Comparison of ENCODE assay signal across 21 mouse cellular contexts in the genomic region with DNA sequence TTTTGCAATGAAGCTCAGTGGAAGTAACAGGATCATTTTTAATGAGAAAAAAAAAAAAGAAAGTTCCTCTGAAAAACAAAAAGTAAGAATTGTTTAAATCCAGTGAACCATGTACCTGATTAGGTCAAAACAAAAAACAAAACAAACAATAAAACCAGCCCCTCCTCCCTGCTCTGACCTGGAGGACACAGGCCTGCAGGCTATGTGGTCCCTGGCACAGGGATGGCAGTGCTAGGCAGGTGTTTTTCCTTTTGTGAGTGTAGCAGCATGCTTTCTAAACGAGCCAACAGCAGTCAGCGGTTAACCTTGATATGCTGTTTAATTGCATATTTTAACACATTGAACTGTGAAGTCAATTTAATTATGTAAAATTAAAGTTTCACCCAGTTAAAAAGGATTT.
"Had no signal": no experiment of that assay in that cellular context is flagged by ENCODE, and none has a peak within 500 bp of the region (broad histone marks: within the 10 kb centered on the region; RNA-seq: fewer than 3 reads in every experiment).

No protein-coding gene starts in this region.

- H3K4me2 ChIP-seq: limb, embryonic 13.5 days; liver, embryonic 12.5 days; liver, embryonic 15.5 days; lung, embryonic 15.5 days; midbrain, embryonic 13.5 days had no signal

- H3K9me3 ChIP-seq: limb, embryonic 10.5 days; limb, embryonic 13.5 days; liver, embryonic 12.5 days; lung, embryonic 15.5 days; megakaryocyte, embryonic 14.5 days; midbrain, embryonic 10.5 days; midbrain, embryonic 13.5 days had no signal

- ATAC-seq: liver, embryonic 12.5 days; midbrain, embryonic 13.5 days had no signal

- DNase-seq: kidney, adult 9 months; kidney, postnatal 14 days; layer of hippocampus, adult 9-11 months; liver; lung, adult 18-20 months; lung, postnatal 10 days; lung, postnatal 36 days; right cerebral cortex, postnatal 25 days; thymus, adult 2 months; thymus, postnatal 14 days; thymus, postnatal 4 days had no signal

- H3K9ac ChIP-seq: limb, embryonic 13.5 days; liver, embryonic 12.5 days; liver, embryonic 15.5 days; lung, embryonic 15.5 days; midbrain, embryonic 13.5 days had no signal

- H3K4me3 ChIP-seq: layer of hippocampus, adult 2 months; limb, embryonic 10.5 days; limb, embryonic 13.5 days; liver, embryonic 12.5 days; liver, embryonic 15.5 days; lung, embryonic 15.5 days; megakaryocyte, embryonic 14.5 days; midbrain, embryonic 10.5 days; midbrain, embryonic 13.5 days had no signal

- H3K36me3 ChIP-seq: limb, embryonic 10.5 days; limb, embryonic 13.5 days; liver, embryonic 12.5 days; liver, embryonic 15.5 days; lung, embryonic 15.5 days; midbrain, embryonic 10.5 days; midbrain, embryonic 13.5 days had no signal

- H3K27ac ChIP-seq: layer of hippocampus, adult 2 months; limb, embryonic 10.5 days; limb, embryonic 13.5 days; liver, embryonic 12.5 days; liver, embryonic 15.5 days; lung, embryonic 15.5 days; midbrain, embryonic 10.5 days; midbrain, embryonic 13.5 days; stomach, postnatal 0 days had no signal

- H3K27me3 ChIP-seq: limb, embryonic 13.5 days; liver, embryonic 12.5 days; liver, embryonic 15.5 days; lung, embryonic 15.5 days; megakaryocyte, embryonic 14.5 days; midbrain, embryonic 13.5 days had no signal

- H3K4me1 ChIP-seq: limb, embryonic 10.5 days; limb, embryonic 13.5 days; liver, embryonic 12.5 days; liver, embryonic 15.5 days; lung, embryonic 15.5 days; megakaryocyte, embryonic 14.5 days; midbrain, embryonic 10.5 days; midbrain, embryonic 13.5 days had no signal
